Mouse (Mus musculus) ZHBTc4 (cell line): ENCODE measurements around the gene Trim15.

Experiments
- DNase-seq: peaks from one replicate; pipeline ENCODE4 v3.0.0-alpha.2; 2011; ENCODE audit warnings: low read depth, low spot score

Gene Trim15

DNA sequence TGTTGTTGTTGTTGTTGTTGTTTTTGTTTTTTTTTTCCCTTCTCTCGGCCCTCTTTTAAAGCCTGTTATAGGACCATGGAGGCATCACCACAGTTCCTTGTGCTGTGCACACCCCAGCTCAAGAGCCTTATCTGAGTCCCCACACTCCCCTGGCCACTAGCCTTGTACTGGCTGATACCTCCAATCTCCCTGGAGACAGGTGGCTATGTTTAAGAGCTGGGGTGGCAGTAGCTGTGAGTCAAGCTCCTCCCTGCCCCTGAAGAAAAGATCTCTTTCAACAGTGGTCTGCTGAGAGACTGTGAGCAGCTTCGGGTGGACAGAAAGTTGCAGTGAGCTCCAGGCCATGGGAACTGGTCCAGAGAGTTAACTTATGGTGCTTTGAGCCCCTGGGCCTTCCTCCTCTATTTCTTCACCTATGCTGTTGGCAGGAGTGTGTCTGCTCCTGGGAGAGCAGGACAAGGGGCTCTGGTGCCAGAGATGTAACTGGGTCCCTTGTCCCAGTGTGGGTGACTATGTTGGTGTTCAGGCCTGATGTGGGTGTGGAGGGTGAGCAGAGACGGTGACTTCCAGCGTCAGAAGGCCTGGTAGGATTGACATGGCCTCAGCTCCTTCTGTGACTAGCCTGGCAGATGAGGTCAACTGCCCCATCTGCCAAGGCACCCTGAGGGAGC, 2.4 kb upstream of the Trim15 start, which contains the start of gene Trim10:
Gene Trim10 (plus strand): TSS at position 291 of the 671 bp plus-strand sequence.
- no peak for DNase-seq

DNA sequence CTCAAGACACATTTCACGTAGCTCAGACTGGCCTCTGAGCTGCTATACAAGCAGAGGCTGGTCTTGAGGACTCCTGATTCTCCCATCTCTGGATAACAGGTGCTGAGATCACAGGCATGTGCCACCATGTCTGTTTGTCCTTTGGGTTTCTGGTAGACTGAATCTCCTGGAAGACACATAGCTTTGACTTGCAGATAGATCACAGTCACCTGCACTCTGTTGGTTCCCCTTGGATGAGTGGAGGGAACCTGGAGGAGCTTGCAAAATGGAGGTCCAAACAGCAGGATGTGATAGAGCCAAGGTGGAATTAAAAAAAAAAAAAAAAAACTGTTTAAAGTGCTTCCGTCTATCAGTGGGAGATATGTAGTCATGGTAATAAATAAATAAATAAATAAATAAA, 1.8 kb upstream of the Trim15 start:
- DNase-seq, result no peak

DNA sequence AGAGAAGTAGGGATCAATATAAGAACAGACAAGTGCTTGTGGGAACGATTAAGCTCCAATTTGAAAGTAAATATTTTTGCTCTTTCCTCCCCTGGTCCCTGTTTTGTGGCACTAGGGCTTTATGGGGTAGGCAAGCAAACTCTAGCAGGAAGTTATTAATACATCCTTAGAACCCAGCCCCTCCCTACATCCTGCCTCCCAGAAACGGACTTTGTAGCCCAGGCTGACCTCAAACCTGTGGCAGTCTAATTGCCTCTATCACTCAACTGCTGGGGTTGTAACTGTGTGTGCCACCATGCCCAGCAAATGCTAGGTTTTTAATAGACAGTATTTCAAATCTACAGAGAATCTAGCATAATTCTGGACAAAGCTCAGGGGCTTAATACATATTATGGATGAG, 5.3 kb downstream of the Trim15 start:
- no peak for DNase-seq

DNA sequence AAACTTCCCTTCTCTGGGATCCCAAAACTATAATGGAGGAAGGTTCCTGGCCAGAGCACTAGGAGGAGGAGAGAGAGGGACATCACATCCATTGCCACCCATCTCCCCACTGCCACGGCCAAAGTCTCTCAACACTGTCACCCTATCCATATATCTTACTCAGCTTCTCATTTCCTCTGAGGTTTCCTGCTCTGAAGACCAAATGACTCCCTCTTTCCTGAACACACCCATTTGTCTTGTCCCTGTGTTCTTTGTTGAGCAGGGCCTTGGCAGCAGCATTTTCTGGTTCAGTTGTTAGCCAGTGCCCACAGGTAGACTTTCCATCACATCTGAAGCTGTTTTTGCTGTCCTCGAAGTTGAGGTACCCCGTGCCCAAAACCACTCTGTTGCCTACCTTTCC, 8.8 kb downstream of the Trim15 start:
- no peak for DNase-seq

DNA sequence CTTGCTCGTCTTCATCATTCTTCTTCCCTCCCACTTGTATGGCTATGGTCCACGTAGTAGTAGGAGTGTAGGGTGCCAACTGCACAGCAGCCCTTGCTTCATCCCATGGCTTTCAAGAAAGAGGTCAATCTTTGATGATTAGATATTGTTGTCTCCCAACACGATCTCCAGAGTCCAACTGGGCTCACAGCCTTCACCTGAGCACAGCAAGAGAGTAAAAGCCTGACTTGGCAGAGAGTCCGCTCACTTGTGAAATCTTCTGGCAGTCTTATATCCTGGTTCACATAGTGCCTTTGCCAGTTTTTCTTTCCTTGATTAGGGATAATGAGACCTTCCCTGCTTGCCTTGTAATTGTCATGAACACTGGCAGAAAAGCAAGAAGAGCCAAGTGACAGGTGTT, 10.8 kb downstream of the Trim15 start:
- no peak for DNase-seq

DNA sequence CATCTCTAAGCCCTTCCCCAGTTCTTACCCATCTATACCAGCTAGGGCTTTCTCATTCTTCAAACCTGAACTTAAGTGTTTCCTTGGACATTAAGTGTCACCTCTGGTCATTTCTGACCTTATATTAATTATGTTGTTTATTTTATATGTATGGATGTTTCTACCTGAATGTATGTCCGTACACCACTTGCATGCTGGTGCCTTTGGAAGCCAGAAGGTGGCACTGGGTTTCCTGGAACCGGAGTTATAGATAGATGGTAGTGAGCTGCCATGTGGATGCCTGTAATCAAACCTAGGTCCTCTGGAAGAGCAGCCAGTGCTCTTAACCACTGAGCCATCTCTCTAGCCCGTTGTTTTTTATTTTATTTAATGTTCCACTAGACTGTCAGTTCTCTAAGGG, 11.5 kb downstream of the Trim15 start:
- no peak for DNase-seq

DNA sequence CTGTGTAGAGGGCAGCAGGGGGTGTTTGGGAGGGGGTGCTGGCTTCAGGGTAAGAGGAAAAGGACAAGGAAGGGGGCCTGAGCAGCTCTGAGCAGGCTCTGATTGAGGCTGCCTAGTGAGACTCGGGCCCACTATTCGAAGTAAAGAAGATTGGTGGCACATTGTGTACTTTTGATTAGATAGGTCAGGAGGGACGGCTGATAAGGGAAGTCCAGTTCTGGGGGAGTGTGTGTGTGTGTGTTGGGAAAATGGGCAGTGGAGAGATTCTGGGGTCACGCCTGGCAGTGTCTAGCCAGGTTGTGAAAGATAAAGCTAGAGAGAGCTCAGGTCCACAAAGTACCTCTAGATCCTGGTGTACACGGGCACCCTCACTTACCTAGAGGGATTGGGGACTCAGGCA, 15.4 kb downstream of the Trim15 start:
- DNase-seq, result no peak

DNA sequence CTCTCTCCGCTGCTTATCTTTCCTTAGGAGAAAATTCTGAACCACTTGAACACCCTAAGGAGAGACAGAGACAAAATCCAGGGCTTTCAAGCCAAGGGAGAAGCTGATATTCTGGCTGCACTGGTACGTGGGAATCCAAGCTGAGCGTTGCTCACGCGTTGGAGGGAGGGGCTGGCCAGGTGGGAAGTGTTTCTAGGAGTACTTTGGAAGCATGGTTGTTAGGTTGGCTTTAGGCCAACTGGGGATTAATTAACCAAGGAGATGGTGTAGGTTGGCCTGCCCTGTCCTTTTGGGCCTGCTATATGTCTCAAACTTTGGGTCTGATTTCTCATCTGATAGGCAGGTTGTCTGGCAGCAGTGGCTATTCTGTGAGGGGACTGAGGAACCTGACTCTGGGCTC, 15.8 kb downstream of the Trim15 start:
- DNase-seq, result no peak

DNA sequence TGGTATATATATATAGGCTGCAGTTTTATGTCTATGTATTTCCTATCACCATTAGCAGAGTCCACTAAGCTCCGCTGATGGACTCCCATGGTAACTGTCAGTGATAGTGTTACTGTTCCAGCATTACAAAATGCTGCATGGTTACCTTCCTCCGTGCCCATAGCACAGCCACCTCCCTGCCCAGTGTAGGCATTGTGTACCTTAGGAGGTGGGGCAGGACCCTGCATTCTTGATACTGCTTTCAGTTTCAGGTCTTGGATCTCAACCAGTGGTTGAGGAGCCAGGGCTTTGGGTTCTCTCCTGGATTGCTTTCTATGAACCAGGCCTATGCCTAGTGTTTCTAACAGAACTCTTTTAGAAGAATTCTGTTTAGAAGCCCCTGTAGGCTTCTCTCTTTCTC, 17.0 kb downstream of the Trim15 start:
- DNase-seq, result no peak

DNA sequence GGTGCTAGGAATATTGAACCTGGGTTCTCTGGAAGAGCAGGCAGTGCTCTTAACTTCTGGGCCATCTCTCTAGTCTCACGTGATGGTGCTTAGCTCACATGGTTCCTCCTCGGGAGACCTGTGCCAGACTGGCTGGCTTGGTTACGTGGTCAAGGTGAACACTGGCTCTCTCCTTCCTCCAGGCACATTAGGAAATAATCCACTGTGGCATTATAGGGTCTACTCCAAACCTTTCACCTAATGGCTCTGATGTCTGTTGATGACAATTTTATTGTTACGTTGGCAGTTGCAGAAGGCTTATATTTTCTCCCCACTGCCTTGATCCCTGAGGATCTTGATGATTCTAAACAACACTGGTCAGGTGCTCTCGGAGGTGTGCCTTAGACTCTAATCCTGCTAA, 18.1 kb downstream of the Trim15 start:
- no peak for DNase-seq

DNA sequence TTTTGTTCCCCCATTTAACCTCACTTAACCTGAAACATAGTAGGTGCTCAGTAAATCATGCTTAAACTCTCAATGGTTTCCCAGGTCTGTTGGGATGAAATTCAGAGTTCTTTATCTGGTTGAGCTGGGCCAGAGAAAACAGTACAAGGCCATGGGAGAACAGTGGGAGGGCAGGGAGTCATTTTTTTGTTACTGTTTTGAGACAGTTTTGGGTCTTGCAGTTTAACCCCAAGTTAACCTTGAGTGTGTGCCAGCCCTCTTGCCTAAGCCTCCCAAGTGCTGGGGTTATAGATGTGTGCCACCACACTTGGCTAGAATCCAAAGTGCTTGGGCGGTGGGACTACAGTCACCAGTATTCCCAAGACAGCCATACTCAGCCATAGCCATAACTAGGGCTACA, 22.3 kb downstream of the Trim15 start:
- DNase-seq, result no peak

DNA sequence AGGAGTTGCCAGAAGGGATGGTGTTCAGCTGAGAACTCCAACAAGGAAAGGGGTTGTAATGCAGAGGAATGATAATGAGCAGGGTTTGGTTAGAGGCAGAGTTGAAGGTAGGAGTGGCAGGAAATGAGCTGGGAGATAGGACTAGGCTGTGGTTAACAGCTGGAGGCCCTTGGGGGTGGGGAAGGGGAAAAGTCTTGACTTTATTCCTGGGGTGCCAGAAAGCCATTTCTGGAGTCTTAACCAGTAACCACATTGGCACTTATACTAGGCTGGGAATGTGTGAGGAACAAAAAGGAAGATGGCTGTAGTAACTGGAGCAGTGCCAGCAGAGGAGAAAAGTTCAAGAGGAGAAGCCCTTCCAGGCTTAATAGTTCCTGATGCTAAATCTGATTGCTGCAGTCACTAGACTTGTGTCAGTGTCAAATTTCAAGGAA, 22.7 kb downstream of the Trim15 start:
- peak; percentile 82 for DNase-seq

DNA sequence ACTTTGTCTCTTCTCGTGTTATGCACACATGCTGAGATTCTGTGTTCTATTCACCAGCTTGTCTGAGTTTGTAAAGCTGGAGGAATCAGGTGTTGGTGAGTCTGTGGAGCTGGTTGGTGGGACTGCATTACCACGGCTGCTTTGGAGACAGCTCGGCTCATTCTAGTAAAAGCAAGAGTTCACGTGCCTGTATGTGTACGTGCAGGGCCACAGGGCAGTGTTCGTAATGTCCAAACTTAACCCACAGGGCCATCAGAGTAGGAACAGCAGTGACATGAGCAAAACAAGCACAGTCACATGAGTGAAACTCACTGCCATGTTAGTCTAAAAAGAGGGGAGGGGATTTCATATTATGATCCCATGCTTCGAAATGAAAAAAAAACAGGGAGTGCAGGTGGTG, 23.3 kb downstream of the Trim15 start:
- DNase-seq, result no peak

DNA sequence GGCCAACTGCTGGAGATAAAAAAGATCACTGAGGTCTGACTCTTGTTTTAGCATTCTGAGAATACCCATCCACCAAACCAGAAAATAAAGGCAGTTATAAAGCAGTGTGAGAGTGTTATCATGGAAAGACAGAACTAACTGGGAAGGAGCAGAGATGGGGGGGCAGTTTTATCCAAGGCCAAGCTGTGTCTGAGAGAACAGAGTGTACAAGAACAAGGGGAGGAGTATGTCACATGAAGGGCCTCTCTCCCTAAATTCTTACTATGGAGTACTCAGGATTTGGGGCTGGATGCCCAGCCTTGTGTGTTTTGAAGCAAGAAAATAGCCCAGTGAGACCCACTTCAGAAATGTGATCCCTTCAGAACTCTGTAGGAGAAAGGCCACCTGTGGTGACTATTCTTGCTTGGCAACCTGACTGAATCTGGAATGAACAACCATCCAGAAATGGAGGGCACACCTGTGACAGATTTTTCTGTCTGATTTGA, 26.0 kb downstream of the Trim15 start:
- DNase-seq, result no peak

DNA sequence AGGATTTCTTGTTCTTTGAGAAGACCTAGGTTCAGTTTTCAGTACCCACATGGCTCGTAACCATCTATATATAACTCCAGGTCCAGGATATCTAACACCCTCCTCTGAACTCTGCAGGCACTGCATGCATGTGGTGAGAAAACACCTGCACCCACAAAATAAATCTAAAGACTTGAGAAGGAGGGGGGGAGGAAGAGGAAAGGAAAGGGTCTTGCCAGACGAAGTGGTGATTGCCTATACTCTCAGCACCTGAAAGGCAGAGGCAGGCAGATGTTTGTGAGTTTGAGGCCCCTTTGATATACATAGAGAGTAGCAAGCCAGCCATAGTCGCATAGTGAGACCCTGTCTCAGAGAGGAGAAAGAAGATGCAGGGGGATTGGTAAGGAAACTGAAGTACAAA, 27.1 kb downstream of the Trim15 start:
- DNase-seq, result no peak

DNA sequence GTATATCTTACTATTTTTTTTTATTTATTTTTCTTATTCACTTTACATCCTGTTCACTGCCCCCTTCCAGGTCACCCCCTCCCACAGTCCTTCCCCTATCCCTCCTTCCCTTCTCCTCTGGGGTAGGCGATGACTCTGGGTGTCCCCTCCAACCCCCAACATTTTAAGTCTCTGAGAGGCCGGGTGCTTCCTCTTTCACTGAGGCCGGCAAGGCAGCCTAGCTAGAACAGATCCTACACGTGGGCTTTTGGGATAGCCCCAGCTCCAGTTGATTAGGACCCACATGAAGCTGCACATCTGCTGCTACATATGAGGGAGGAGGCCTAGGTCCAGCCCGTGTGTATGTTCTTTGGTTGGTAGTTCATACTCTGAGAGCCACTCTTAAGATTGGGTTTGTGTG, 28.0 kb downstream of the Trim15 start:
- no peak for DNase-seq

DNA sequence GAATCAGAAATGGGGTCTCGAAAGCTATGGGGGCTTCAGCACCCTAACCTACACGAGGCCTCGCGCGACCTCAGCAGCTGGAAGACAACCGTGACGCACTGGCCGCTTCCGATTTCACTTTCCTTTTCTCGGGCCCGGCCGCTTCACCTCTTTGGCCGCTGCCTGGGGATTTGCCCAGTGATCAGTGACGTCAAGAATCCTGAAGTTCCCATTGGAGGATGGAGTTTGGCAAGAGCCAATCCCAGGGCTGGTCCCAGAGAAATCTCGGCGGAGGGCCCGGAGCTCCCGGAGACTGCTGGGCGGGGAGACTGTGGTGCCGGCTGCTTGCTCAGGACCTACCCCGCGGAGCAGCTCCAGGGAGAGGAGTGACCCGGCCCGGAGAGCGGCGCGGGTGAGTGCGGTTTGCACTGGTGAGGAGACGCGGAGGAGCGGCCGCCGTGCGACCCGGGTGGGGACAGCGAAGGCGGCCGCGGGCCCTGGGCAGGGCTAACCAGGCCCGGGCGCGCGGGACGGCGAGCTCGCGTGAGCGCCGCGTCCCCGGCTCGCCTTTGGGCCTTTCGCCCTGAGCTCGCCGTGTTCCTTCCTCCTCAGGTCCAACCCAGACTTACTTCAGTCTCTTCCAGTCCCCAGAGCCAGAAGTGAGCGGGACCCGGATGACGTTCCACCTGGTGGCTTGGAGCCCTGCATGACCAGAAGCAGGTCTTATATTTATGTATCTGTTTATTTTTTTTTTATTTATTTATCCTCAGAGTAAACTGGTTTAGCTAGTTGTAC, 29.9 kb downstream of the Trim15 start, which contains the start of gene Trim26:
Gene Trim26 (plus strand): TSS at position 261 of the 774 bp plus-strand sequence.
- DNase-seq, result peak; percentile 98

DNA sequence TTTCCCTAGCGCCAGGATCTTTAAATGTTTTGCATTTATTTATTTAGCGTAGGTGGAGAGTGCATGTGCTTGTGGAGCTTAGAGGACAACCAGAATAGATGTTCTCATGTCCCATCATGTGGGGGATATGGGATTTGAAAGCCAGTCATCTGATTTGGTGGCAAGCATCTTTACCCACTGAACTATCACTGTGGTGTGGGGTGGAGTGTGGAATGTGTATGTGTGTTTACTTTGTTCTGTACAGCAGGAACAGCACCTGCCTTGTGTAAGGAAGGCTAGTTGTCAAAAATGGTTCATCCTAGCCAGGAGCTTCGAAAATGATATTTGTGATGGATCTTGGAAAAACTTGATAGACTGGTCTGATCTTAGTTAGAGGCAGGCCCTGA, 30.6 kb downstream of the Trim15 start:
- no peak for DNase-seq

DNA sequence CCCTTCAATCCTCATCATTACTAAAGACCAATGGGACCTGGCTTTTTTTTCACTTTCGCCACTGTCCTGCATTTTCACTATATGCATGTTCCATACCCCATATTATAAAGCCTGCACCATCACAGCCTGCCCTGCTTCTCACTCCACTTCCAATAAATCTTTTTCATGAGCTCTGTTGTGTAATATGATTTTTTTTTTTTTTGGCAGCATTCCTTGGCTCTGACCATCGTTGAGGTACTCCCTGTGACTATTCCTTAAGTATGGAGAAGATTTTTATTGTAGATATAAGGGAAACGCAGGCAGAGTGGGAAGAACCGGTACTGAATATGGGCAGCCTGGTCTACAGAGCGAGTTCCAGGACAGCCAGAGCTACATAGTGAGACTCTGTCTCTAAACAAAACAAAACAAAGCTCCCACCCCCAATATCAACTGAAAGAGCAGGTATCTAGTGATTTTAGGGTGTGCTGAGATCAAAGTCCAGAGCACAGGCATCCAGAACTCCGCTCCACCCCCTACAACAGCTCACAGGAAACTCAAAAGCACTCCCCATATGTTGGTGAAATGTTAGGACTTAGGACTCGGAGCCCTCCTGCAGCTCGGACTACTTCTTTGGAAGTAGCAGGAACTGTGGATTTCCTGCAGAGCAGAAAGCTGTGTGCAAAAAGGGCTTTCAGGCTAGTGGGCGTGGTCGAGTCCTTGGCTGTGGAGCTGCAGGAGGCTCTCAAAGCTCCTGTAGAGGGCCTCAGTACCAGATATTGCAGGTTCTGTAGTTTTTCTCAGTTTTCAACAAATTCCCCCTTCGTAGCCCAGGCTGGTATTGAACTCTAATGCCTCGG, 31.2 kb downstream of the Trim15 start:
- peak; percentile 89 for DNase-seq

DNA sequence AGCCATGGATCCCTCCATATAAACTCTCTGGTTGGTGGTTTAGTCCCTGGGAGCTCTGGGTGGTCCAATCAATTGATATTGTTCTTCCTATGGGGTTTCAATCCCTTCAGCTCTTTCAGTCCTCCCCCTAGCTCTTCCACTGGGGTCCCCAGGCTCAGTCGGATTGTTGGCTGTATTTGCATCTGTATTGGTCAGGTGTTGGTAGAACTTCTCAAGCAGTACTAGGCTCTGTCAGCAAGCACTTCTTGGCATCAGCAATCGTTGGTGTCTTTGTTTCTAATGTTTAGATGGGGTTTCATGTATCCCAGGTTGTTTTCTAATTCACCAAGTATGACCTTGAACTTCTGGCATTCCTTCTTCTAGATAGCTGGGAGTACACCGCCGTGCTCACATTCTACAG, 34.3 kb downstream of the Trim15 start:
- peak; percentile 26 for DNase-seq

DNA sequence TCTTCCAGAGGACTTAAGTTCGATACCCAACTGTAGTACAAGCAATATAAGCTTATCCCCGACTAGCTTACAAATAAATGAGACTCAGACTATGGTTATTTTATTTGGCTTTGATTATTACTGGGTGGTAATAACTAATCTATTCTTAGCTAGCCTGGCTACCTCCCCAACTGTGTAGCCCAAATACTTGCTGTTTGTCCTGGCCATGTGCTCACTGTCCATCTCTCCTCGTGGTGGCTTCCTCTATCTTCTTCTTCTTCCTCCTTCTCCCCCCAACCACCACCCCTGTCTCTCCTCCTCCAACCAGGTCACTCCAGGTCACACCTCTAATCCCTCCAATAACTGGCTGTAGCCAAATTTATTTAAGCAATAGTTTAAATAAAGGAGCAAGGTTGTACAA, 36.5 kb downstream of the Trim15 start:
- no peak for DNase-seq

DNA sequence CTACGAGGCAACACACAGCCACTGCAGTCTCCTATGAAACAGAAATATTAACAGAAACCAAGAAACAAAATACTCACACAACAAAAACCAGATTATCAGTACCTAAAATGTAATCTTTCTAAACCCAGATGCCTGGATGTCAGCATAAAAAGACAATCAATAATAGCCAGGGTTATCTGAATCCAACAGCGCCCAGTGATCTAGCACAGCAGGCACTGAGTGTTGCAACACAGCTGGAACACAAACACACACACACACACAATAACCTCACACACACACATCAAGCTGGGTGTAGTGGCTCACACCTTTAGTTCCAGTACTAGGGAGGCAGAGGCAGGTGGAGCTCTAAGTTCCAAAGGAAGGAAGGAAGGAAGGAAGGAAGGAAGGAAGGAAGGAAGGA, 38.5 kb downstream of the Trim15 start:
- no peak for DNase-seq
